Mouse (Mus musculus): ENCODE results near the gene Paxip1. TPM values are rescaled to one million over a fixed set of nuclear protein-coding genes. Genes with fewer than 3 reads are reported as not detected.

Paxip1 gene
- polyA plus RNA-seq, 1 experiment from 2014 or later: 18.5 TPM

DNA sequence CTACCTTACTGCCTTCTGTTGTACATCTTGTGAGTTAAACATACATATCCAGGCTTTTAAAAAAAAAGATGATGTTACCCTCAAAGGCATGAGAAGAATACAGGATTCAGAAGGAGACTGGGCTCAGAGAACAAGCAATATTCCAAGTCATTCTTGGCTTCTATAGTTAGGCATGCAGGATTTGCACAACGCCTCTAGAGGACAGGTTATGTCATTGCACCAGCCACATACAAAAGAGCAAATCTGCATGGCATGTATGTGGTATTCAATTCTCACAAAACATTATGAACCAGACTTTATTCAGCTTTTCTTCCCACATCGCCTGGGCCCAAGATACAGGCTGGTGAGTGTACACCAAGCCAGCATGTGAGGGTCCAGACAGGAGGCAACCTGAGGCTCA is 67.0 kb downstream of the Paxip1 start:
- no peaks in the 10 kb centered on the region for H3K9me3 ChIP-seq (replicated peaks)
- 16% methylated on average over 2 of the region's 2 CpGs for WGBS (ENCODE audit: insufficient replicate concordance)
- no peak overlapping the region for H3K9ac ChIP-seq
- no peaks in the 10 kb centered on the region for H3K4me1 ChIP-seq (replicated peaks)
- no peak overlapping the region for H3K4me3 ChIP-seq (replicated peaks)
- 0 out of 2 replicates have a peak, but pooled peaks cover 7% of the 10 kb centered on the region for H3K27me3 ChIP-seq
- no peak overlapping the region for H3K4me2 ChIP-seq
- ATAC-seq (ENCODE audit: insufficient read depth): no peak
- H3K27ac ChIP-seq (replicated peaks): no peak overlapping the region
- no peaks in the 10 kb centered on the region for H3K36me3 ChIP-seq (replicated peaks)

- peaks cover 31% of the 10 kb centered on the region for H3K27me3 ChIP-seq
- no peak for ATAC-seq (ENCODE audit: insufficient read depth)
- no peaks in the 10 kb centered on the region for H3K9me3 ChIP-seq (replicated peaks)
- no peak overlapping the region for H3K4me3 ChIP-seq (replicated peaks)
- no peaks in the 10 kb centered on the region for H3K36me3 ChIP-seq (replicated peaks)
- 33% methylated on average over 2 of the region's 2 CpGs for WGBS (ENCODE audit: insufficient replicate concordance)
- H3K4me1 ChIP-seq (replicated peaks): no peaks in the 10 kb centered on the region
- no peak overlapping the region for H3K9ac ChIP-seq
- H3K27ac ChIP-seq (replicated peaks): no peak overlapping the region
- H3K4me2 ChIP-seq: no peak overlapping the region
These were observed 72.2 kb downstream of the Paxip1 start for GRCm38 (mm10) chr5:27719311-27719710.

DNA sequence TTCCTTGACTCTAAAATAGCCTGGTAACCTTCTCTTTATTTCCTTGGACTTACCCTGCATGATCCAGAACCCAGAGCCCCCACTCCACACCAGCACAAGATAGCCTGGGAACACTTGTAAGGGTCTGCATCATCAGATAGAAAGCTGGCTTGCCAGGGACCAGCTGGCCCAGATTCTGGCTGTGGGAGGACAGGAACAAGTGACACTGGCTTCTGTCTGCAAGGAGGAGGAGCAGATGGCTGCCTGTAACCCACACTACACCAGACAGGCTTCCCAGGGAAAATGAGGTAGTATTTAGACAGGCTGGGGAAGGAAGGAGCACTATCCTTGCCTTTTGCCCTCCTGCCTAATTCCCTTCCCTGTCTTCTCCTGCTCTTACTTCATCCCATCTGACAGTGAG is 74.2 kb downstream of the Paxip1 start:
- H3K4me1 ChIP-seq (replicated peaks): no peaks in the 10 kb centered on the region
- no peak overlapping the region for H3K9ac ChIP-seq
- no peak overlapping the region for H3K27ac ChIP-seq (replicated peaks)
- no peak for ATAC-seq (ENCODE audit: insufficient read depth)
- no peaks in the 10 kb centered on the region for H3K36me3 ChIP-seq (replicated peaks)
- H3K4me2 ChIP-seq: no peak overlapping the region
- H3K9me3 ChIP-seq (replicated peaks): no peaks in the 10 kb centered on the region
- peaks cover 30% of the 10 kb centered on the region for H3K27me3 ChIP-seq
- H3K4me3 ChIP-seq (replicated peaks): no peak overlapping the region

DNA sequence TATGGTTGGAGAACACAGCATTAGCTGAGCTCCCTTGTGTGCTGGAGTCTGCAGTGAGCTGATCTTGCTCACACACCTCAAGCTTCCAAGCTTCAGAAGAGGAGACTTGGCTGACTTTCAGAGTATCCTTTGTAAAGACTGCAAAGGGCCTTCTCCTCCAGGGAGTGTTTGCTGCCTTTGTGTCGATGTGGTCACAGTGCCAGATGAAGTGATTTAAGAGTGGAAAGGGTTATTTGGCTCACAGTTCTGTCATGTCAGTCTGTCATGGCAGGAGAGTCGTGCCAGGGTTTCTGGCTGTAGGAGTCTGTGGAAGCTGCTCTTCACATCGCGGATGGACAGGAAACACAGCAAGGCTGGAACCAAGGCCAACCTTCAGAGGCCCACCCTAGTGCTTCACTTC is 75.5 kb downstream of the Paxip1 start:
- Histone ChIP-seq H3K36me3 (replicated peaks) (no peaks in the 10 kb centered on the region), H3K27ac (replicated peaks) (no peak overlapping the region), H3K4me1 (replicated peaks) (0 out of 2 replicates have a peak, but pooled peaks cover 4% of the 10 kb centered on the region), H3K4me3 (replicated peaks) (no peak overlapping the region), H3K9me3 (replicated peaks) (no peaks in the 10 kb centered on the region), H3K27me3 (peaks cover 41% of the 10 kb centered on the region), H3K4me2 (no peak overlapping the region), H3K9ac (no peak overlapping the region)
- 70% methylated on average over 4 of the region's 4 CpGs for WGBS (ENCODE audit: insufficient replicate concordance)
- ATAC-seq (ENCODE audit: insufficient read depth): no peak

- H3K27me3 ChIP-seq: peaks cover 44% of the 10 kb centered on the region
- H3K4me2 ChIP-seq: no peak overlapping the region
- 50% methylated on average over 9 of the region's 9 CpGs for WGBS (ENCODE audit: insufficient replicate concordance)
- no peak for ATAC-seq (ENCODE audit: insufficient read depth)
- H3K36me3 ChIP-seq (replicated peaks): no peaks in the 10 kb centered on the region
- H3K4me1 ChIP-seq (replicated peaks): peaks cover 16% of the 10 kb centered on the region
- no peaks in the 10 kb centered on the region for H3K9me3 ChIP-seq (replicated peaks)
- H3K4me3 ChIP-seq (replicated peaks): no peak overlapping the region
- no peak overlapping the region for H3K9ac ChIP-seq
- H3K27ac ChIP-seq (replicated peaks): no peak overlapping the region
These were observed 77.1 kb downstream of the Paxip1 start for GRCm38 (mm10) chr5:27714356-27714755.

GRCm38 (mm10) chr5:27711461-27712192 is 79.9 kb downstream of the Paxip1 start:
- Histone ChIP-seq H3K36me3 (replicated peaks) (no peaks in the 10 kb centered on the region), H3K9me3 (replicated peaks) (no peaks in the 10 kb centered on the region), H3K9ac (no peak overlapping the region), H3K27ac (replicated peaks) (no peak overlapping the region), H3K27me3 (peaks cover 32% of the 10 kb centered on the region), H3K4me2 (no peak overlapping the region), H3K4me3 (replicated peaks) (no peak overlapping the region), H3K4me1 (replicated peaks) (peaks cover 43% of the 10 kb centered on the region)
- no peak for ATAC-seq (ENCODE audit: insufficient read depth)
- 58% methylated on average over 8 of the region's 8 CpGs for WGBS (ENCODE audit: insufficient replicate concordance)

DNA sequence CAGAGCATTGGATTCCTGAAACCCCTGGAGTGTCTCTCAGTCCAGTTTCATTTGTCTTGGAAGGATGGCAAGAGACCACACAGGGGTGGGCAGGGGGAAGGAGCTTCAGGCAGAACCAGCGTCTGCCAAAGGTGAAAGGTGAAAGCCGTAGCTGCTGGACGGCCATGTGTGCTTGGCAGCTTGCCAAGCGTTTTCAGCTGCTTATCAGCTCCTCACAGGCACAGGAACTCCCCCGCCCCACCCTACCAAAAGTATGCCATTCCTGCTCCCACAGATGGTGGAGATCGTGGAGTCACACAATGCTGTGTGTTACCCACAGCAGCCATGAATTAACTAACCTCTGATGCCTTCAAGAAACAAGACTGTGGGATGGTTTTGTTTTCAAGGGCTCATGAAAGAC is 83.3 kb downstream of the Paxip1 start:
- Histone ChIP-seq H3K9ac (peak overlapping the region; percentile 39; the same call in 1 of the 2 replicates), H3K4me2 (peak overlapping the region; percentile 70), H3K9me3 (replicated peaks) (no peaks in the 10 kb centered on the region), H3K4me1 (replicated peaks) (peaks cover 53% of the 10 kb centered on the region), H3K36me3 (replicated peaks) (no peaks in the 10 kb centered on the region), H3K4me3 (replicated peaks) (peak overlapping the region; percentile 22), H3K27me3 (peaks cover 16% of the 10 kb centered on the region), H3K27ac (replicated peaks) (peak overlapping the region; percentile 89)
- peak; percentile 90 for ATAC-seq (ENCODE audit: insufficient read depth)
- WGBS (ENCODE audit: insufficient replicate concordance): 2% methylated on average over 6 of the region's 6 CpGs

GRCm38 (mm10) chr5:27707283-27707682 is 84.2 kb downstream of the Paxip1 start:
- Histone ChIP-seq H3K36me3 (replicated peaks) (no peaks in the 10 kb centered on the region), H3K9ac (peak overlapping the region; percentile 39; the same call in 1 of the 2 replicates), H3K27ac (replicated peaks) (peak overlapping the region; percentile 86), H3K4me3 (replicated peaks) (no peak overlapping the region), H3K4me2 (peak overlapping the region; percentile 70), H3K9me3 (replicated peaks) (no peaks in the 10 kb centered on the region), H3K4me1 (replicated peaks) (peaks cover 53% of the 10 kb centered on the region), H3K27me3 (peaks cover 14% of the 10 kb centered on the region)
- peak; percentile 73 for ATAC-seq (ENCODE audit: insufficient read depth)

DNA sequence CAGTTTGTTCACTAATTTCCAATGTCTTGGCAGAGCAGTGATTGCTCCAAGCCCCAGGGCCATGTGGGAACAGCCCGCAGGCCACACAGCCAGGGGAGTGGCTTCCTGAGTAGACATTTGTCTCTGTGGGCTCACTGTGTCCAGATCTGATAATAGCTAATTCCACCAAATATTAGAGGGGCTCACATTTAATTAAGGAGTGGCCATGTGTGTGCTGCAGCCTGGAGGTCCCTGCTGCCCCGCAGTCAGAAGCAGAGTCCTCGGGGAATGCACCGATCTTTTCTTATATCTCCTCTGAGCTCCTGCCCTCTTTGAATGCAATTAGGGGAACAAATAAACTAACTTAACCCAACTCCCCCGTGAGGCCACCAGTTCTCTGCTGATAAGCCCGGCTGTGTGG is 84.9 kb downstream of the Paxip1 start:
- 36% methylated on average over 6 of the region's 6 CpGs for WGBS (ENCODE audit: insufficient replicate concordance)
- Histone ChIP-seq H3K4me2 (peak overlapping the region; percentile 70), H3K9me3 (replicated peaks) (no peaks in the 10 kb centered on the region), H3K36me3 (replicated peaks) (no peaks in the 10 kb centered on the region), H3K27me3 (peaks cover 7% of the 10 kb centered on the region; the same call in 1 of the 2 replicates), H3K27ac (replicated peaks) (peak overlapping the region; percentile 86), H3K9ac (peak overlapping the region; percentile 39; the same call in 1 of the 2 replicates), H3K4me1 (replicated peaks) (peaks cover 51% of the 10 kb centered on the region), H3K4me3 (replicated peaks) (no peak overlapping the region)
- ATAC-seq (ENCODE audit: insufficient read depth): no peak

DNA sequence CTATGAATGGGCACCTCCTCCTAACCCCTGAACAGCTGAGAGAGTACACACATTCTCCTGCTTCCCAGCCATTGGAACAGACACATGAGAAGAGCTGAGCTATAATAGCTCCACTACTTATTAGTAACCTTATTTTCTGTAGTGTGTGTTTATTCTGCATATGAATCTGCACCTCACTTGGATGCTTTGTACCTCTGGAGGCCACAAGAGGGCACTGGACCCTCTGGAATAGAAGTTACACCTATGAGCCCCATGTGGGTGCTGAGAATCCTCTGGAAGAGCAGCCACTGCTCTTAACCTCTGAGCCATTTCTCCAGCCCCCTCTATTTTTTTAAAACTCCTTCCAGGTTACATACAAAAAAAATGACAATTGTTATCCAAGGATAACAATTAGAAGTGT is 86.5 kb downstream of the Paxip1 start:
- Histone ChIP-seq H3K4me1 (replicated peaks) (peaks cover 43% of the 10 kb centered on the region), H3K27me3 (no peaks in the 10 kb centered on the region), H3K4me2 (no peak overlapping the region), H3K27ac (replicated peaks) (no peak overlapping the region), H3K9ac (no peak overlapping the region), H3K36me3 (replicated peaks) (no peaks in the 10 kb centered on the region), H3K9me3 (replicated peaks) (no peaks in the 10 kb centered on the region), H3K4me3 (replicated peaks) (no peak overlapping the region)
- ATAC-seq (ENCODE audit: insufficient read depth): no peak

DNA sequence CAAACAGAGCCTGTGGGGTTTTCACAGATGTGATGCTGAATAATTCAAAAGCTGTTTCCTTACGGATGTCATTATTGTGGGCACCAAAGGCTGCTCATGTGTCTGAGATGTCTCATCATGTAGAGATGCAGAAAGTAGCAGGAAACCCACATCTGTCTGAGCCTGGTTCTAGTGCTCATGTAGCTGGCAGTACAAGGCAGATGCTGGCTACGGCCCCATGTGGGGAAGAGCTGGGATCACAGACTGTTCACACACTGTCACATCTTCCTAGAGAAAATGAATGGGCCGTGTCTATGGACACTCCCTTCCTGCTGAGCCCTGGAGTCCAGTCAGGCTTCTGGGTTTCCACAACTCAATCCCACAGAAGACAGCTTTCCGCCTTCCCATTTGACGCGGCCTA is 89.0 kb downstream of the Paxip1 start:
- H3K36me3 ChIP-seq (replicated peaks): no peaks in the 10 kb centered on the region
- no peak overlapping the region for H3K4me3 ChIP-seq (replicated peaks)
- H3K4me1 ChIP-seq (replicated peaks): peaks cover 18% of the 10 kb centered on the region
- 76% methylated on average over 6 of the region's 6 CpGs for WGBS (ENCODE audit: insufficient replicate concordance)
- no peak overlapping the region for H3K27ac ChIP-seq (replicated peaks)
- no peak for ATAC-seq (ENCODE audit: insufficient read depth)
- no peaks in the 10 kb centered on the region for H3K27me3 ChIP-seq
- no peaks in the 10 kb centered on the region for H3K9me3 ChIP-seq (replicated peaks)
- no peak overlapping the region for H3K4me2 ChIP-seq
- no peak overlapping the region for H3K9ac ChIP-seq

Data from liver, embryonic 15.5 days (tissue).